Mouse (Mus musculus) hindbrain, embryonic 11.5 days (tissue): Measurements from ENCODE around the gene Prune2. TPM values are rescaled to one million over a fixed set of nuclear protein-coding genes. Genes with fewer than 3 reads are reported as not detected.

Experiments
- ATAC-seq: fragments of 200-750 bp; cut with Nextera tagmentation; 2 replicates; pipeline ENCODE4 v1.8.0; 2017; ENCODE audit warnings: mild to moderate bottlenecking, moderate TSS enrichment, moderate library complexity; ENCODE audit not compliant: low FRiP score
- DNase-seq: peaks from one replicate; pipeline ENCODE4 v3.0.0-alpha.2; 2015; ENCODE audit warnings: low spot score
- H3K27ac ChIP-seq: fragments of 300-500 bp; sonication (generic); 2 replicates; pipeline ENCODE4 v1.5.1; 2014; ENCODE audit warnings: mild to moderate bottlenecking, low read depth, low read length
- H3K27me3 ChIP-seq: fragments of 300-500 bp; sonication (generic); 2 replicates; pipeline ENCODE4 v1.6.1; 2014; ENCODE audit warnings: mild to moderate bottlenecking, low read length, moderate library complexity, mixed read lengths; ENCODE audit not compliant: control insufficient read depth, insufficient read depth
- H3K36me3 ChIP-seq: fragments of 300-500 bp; sonication (generic); 2 replicates; pipeline ENCODE4 v1.6.1; 2014; ENCODE audit warnings: mild to moderate bottlenecking, low read length, moderate library complexity, mixed read lengths; ENCODE audit not compliant: control insufficient read depth, insufficient read depth
- H3K4me1 ChIP-seq: fragments of 300-500 bp; sonication (generic); replicated peaks from 2 replicates; pipeline ENCODE4 v1.6.1; 2014; ENCODE audit warnings: low read length, mixed read lengths; ENCODE audit not compliant: control insufficient read depth, insufficient read depth
- H3K4me2 ChIP-seq: fragments of 300-500 bp; sonication (generic); replicated peaks from 2 replicates; pipeline ENCODE4 v1.6.1; 2014; ENCODE audit warnings: mild to moderate bottlenecking, low read depth, low read length
- H3K4me3 ChIP-seq: fragments of 300-500 bp; sonication (generic); 2 replicates; pipeline ENCODE4 v1.5.1; 2014; ENCODE audit warnings: low read depth, low read length
- H3K9ac ChIP-seq: fragments of 300-500 bp; sonication (generic); 2 replicates; pipeline ENCODE4 v1.6.1; 2014; ENCODE audit warnings: low read depth, low read length
- H3K9me3 ChIP-seq: fragments of 300-500 bp; sonication (generic); 2 replicates; pipeline ENCODE4 v1.6.1; 2016; ENCODE audit warnings: low read length; ENCODE audit not compliant: control insufficient read depth
- WGBS: fragments of 180-500 bp; shearing (Covaris S2); extraction: QIAGEN DNeasy Blood & Tissue Kit; methylation state at CpG from one replicate; pipeline ENCODE4 v1.1.7; 2014; 5-methylcytosine and 5-hydroxymethylcytosine counted together
- polyA plus RNA-seq: library from polyadenylated mRNA; unstranded; fragments of >200 nt; fragmentation: Nextera tagmentation; extraction: Ambion mirVana; gene quantifications from 2 replicates; pipeline ENCODE4 v1.2.1, GENCODE M21; 2014

Prune2 gene
- polyA plus RNA-seq, 1 experiment from 2014 or later = 2.9 TPM

DNA sequence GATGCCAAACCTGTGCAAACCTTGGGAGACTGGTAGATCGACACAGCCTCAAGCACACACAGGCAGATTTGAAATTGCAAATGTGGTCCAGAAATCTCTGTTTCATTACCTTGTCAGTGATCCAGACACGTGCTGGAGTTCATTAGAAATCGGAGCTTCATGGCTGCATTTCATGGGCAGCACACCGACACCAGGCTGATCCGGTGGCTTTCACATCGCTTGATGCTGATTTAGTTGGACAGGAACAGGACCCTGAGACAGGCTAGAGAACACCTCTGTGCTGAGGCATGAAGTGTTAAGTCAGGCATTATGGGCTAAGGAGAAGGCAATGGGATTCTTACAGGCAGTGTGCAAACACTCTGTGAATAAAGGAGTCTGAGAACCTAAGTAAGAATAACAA, 1.2 kb upstream of the Prune2 start:
- no peaks in the 10 kb centered on the region for H3K9me3 ChIP-seq
- no peak overlapping the region for H3K9ac ChIP-seq
- H3K27me3 ChIP-seq = peaks cover 6% of the 10 kb centered on the region; the same call in 1 of the 2 replicates
- WGBS = 79% methylated on average over 6 of the region's 6 CpGs
- H3K4me1 ChIP-seq = peaks cover 5% of the 10 kb centered on the region; the same call in 1 of the 2 replicates
- no peak for DNase-seq
- no peak overlapping the region for H3K4me3 ChIP-seq
- no peak overlapping the region for H3K4me2 ChIP-seq
- no peaks in the 10 kb centered on the region for H3K36me3 ChIP-seq
- ATAC-seq = no peak
- H3K27ac ChIP-seq = no peak overlapping the region

GRCm38 (mm10) chr19:16955231-16955612, 696 bp upstream of the Prune2 start:
- peaks cover 5% of the 10 kb centered on the region; the same call in 1 of the 2 replicates for H3K4me1 ChIP-seq
- peak overlapping the region; percentile 87 for H3K4me2 ChIP-seq
- H3K9ac ChIP-seq = no peak overlapping the region
- peaks cover 6% of the 10 kb centered on the region; the same call in 1 of the 2 replicates for H3K27me3 ChIP-seq
- no peak overlapping the region for H3K27ac ChIP-seq
- H3K4me3 ChIP-seq = no peak overlapping the region
- ATAC-seq (no peak; the same call in 1 of the 2 replicates), DNase-seq (no peak)
- H3K9me3 ChIP-seq = no peaks in the 10 kb centered on the region
- no peaks in the 10 kb centered on the region for H3K36me3 ChIP-seq
- 60% methylated on average over 9 of the region's 9 CpGs for WGBS

DNA sequence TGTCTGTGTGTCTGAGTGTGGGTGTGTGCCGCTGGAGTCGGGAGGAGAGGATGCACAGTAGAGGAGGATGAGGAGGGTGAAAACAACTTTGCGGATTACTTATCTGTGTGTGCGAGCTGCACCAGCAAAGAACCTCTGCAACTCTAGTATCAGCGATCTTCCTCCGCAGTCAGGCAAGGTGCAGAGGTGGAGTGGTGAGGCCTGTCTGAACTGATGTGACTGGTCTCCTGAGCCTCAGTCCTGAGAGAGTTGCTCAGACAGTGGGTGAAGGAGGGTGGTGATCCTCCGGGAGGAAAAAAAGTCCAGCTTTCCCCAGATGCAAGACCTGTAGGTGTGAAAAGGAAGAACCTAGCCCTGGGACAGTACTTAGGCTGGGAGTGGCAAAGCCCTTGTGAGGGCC, 401 bp downstream of the Prune2 start:
- Histone ChIP-seq H3K4me2 (peak overlapping the region; percentile 87), H3K4me1 (peaks cover 5% of the 10 kb centered on the region; the same call in 1 of the 2 replicates), H3K27me3 (peaks cover 6% of the 10 kb centered on the region; the same call in 1 of the 2 replicates), H3K4me3 (peak overlapping the region; percentile 37), H3K27ac (no peak overlapping the region), H3K36me3 (no peaks in the 10 kb centered on the region), H3K9ac (peak overlapping the region; percentile 40; the same call in 1 of the 2 replicates), H3K9me3 (no peaks in the 10 kb centered on the region)
- 2% methylated on average over 7 of the region's 7 CpGs for WGBS
- DNase-seq (peak; percentile 33), ATAC-seq (peak; percentile 25)

DNA sequence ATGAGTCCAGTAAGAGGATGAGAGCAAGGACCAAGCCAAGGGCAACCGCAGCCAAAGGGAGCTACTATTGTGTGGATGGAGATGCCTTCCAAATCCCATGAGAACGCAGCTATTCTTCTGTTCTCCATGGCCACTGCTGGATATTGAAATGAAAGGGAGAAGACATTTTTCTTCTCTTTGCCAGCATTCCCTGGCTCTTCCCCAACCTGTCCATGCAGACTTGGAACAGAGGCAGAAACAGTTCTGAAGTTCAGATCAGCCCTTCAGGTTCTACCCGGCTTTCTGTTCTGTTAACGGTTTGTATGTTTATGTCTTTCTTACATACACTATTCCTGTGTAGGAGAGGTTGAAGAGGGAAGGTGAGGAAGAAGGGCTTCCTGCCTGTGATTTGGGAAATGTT, 3.1 kb downstream of the Prune2 start:
- DNase-seq (no peak), ATAC-seq (no peak)
- no peaks in the 10 kb centered on the region for H3K36me3 ChIP-seq
- H3K27me3 ChIP-seq = peaks cover 6% of the 10 kb centered on the region; the same call in 1 of the 2 replicates
- no peak overlapping the region for H3K27ac ChIP-seq
- no peaks in the 10 kb centered on the region for H3K9me3 ChIP-seq
- no peak overlapping the region for H3K4me3 ChIP-seq
- peaks cover 5% of the 10 kb centered on the region; the same call in 1 of the 2 replicates for H3K4me1 ChIP-seq
- 94% methylated on average over 4 of the region's 4 CpGs for WGBS
- no peak overlapping the region for H3K4me2 ChIP-seq
- no peak overlapping the region for H3K9ac ChIP-seq

- peaks cover 6% of the 10 kb centered on the region; the same call in 1 of the 2 replicates for H3K27me3 ChIP-seq
- H3K36me3 ChIP-seq = no peaks in the 10 kb centered on the region
- H3K4me1 ChIP-seq = peaks cover 5% of the 10 kb centered on the region; the same call in 1 of the 2 replicates
- no peak overlapping the region for H3K9ac ChIP-seq
- no peak for ATAC-seq
- H3K4me3 ChIP-seq = no peak overlapping the region
- H3K9me3 ChIP-seq = no peaks in the 10 kb centered on the region
- H3K4me2 ChIP-seq = no peak overlapping the region
- no peak for DNase-seq
- WGBS = 71% methylated on average over 8 of the region's 8 CpGs
- H3K27ac ChIP-seq = no peak overlapping the region
These were observed 3.6 kb downstream of the Prune2 start for GRCm38 (mm10) chr19:16959551-16959950.

DNA sequence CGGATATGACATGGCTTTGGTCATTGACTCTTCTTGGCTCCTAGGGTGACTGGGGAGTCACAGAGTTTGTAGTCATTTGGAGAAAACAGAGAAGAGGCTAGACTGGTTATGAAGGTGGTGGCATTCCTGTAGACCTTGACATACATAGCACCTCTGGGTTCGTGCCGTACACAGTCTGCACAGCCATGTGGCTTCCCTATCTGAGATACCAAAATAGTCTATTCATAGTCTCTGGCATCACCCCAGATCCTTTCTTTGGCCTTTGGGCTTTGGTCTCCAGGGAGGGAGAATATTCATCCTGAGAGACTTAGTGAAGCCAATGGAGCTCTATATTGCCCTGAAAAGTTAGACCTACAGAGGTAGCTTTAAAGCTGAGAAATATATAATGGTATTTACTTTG, 5.1 kb downstream of the Prune2 start:
- ATAC-seq = no peak
- H3K4me2 ChIP-seq = no peak overlapping the region
- no peak for DNase-seq
- H3K9me3 ChIP-seq = no peaks in the 10 kb centered on the region
- H3K36me3 ChIP-seq = no peaks in the 10 kb centered on the region
- H3K27ac ChIP-seq = no peak overlapping the region
- no peak overlapping the region for H3K4me3 ChIP-seq
- peaks cover 2% of the 10 kb centered on the region; the same call in 1 of the 2 replicates for H3K4me1 ChIP-seq
- H3K9ac ChIP-seq = no peak overlapping the region
- H3K27me3 ChIP-seq = peaks cover 4% of the 10 kb centered on the region; the same call in 1 of the 2 replicates
- WGBS = 90% methylated on average over 3 of the region's 3 CpGs

DNA sequence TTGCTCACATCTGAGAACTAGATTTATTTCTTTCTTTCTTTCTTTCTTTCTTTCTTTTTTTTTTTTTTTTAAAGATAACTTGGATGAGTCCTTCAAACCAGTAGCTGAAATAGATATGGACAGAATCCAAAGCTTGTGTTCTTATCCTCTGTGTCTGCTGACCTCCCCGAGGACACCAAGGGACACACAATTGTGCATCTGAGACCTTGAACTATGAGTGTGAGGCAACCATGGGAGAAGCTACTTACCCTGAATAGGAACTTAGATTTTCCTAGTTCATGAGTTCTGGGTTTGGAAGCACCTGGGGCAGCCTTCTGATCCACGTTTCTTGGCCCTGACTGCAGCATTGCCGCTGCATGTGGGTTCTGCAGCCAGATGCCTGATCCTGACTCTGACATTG, 7.3 kb downstream of the Prune2 start:
- ATAC-seq (no peak), DNase-seq (no peak)
- no peaks in the 10 kb centered on the region for H3K36me3 ChIP-seq
- no peak overlapping the region for H3K9ac ChIP-seq
- H3K9me3 ChIP-seq = no peaks in the 10 kb centered on the region
- no peaks in the 10 kb centered on the region; the same call in 1 of the 2 replicates for H3K27me3 ChIP-seq
- H3K4me3 ChIP-seq = no peak overlapping the region
- no peak overlapping the region for H3K27ac ChIP-seq
- H3K4me2 ChIP-seq = no peak overlapping the region
- H3K4me1 ChIP-seq = no peaks in the 10 kb centered on the region
- WGBS = 88% methylated on average over 3 of the region's 3 CpGs

DNA sequence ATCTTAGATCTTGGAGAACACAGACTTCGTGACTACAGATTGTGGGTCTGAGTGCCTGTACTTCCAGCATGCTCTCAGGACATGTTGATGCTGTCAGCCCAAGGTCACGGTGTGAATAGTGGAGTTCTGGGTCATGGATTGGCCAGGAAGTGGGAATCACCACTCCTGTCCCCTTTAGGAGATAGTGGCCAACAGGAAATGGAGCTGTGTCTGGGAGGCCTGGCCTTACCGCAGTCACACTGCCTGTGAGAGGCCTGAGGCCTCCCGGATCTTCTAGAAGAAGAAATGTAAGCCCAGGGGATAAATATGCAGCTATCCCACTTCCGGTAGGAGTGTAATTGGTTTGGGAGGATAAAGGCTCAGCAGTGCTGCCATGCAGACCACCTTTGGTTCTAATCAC, 12.8 kb downstream of the Prune2 start:
- H3K27ac ChIP-seq = no peak overlapping the region
- no peaks in the 10 kb centered on the region for H3K27me3 ChIP-seq
- H3K4me2 ChIP-seq = no peak overlapping the region
- no peak overlapping the region for H3K9ac ChIP-seq
- DNase-seq (no peak), ATAC-seq (no peak)
- 86% methylated on average over 5 of the region's 5 CpGs for WGBS
- H3K4me1 ChIP-seq = no peaks in the 10 kb centered on the region
- H3K36me3 ChIP-seq = no peaks in the 10 kb centered on the region
- no peaks in the 10 kb centered on the region for H3K9me3 ChIP-seq
- H3K4me3 ChIP-seq = no peak overlapping the region

DNA sequence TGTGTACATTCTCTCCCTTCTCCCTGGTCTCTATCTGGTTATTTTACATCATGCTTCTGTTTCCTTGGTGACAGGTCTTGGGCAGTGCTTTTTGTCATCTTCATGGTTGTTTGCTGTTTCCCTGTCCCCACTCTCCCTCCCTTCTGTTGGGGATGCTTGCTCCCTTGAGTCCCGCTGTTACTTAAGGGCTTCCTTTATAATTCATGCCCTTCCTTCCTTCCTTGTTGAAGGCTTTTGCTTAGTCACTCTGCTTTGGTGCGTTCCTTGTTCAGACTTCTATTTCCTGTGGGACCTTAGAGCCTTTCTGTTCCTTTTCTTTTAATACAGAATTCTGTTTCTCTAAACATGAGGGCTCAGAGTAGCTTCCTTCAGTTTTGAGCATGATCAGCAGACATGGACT, 14.7 kb downstream of the Prune2 start:
- Histone ChIP-seq H3K36me3 (no peaks in the 10 kb centered on the region), H3K9ac (no peak overlapping the region), H3K4me1 (no peaks in the 10 kb centered on the region), H3K27me3 (no peaks in the 10 kb centered on the region), H3K4me2 (no peak overlapping the region), H3K27ac (no peak overlapping the region), H3K4me3 (no peak overlapping the region), H3K9me3 (no peaks in the 10 kb centered on the region)
- ATAC-seq = no peak
- WGBS = 64% methylated on average over 2 of the region's 2 CpGs
- no peak for DNase-seq
